Mouse (Mus musculus): ENCODE measurements at regions not wholly inside any gene's neighbourhood (a gene's known extent, or its start where the extent isn't known, plus 50 kb on each side); places are given as distances from the start of the nearest gene placed in this dataset.

DNA sequence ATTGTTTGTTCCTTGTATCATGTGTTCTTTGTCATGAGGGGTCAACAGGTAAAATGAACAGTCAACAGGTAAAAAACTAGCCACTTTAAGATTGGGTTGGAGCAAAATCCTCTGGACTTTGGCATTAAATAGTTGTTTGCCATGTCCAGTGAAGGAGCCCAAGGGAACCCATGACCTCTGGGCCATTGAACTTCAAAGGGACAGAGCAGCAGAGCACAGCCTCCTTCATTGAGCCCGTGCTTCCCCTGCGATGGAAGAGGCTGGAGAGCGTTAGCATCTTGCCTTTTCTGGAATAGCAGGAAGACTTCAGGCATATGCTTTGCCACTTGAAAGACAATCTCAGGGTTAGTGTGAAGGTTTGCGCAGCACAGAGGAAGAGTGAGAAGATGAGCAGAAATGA is 320.4 kb upstream of the Id2 start:
- TF ChIP-seq CTCF (IDR thresholded peaks at IDR 0.05) (no peak), EP300 (IDR thresholded peaks at IDR 0.05) (no peak)

Measured in lung, postnatal 0 days (tissue).